Mouse (Mus musculus) cerebellum, postnatal 36 days (tissue): ENCODE data around the gene Gapt.
"Not testable (repeated sequence)": the region's sequence is repeated elsewhere in the genome, so short reads cannot be mapped to it uniquely, and the experiment has no call there.

Source experiments
- DNase-seq, 2 experiments: peaks; one replicate each; pipeline ENCODE4 v3.0.0; 2021 to 2022; ENCODE audit warnings: mixed read lengths in 2 of 2

Gapt gene

DNA sequence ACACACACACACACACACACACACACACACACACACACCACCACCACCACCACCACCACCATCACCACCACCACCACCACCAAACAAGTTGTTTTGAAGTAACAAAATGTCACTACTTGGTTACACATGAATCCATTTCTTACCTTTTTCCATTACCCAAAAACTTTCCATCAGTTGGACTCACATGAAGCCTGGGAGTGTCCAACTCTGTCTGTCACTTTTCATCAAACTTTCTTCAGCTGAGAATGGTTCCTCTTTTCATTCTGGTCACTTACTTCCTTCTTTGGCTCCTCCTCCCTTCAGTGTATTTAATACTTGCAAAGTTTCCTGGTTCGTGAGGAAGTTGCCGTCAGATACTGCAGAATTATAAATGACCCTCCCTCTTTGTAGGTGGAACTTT, at the start of gene Gapt:
Gene Gapt (minus strand): TSS at position 259 of the 400 bp plus-strand sequence.
- DNase-seq, result no peak

DNA sequence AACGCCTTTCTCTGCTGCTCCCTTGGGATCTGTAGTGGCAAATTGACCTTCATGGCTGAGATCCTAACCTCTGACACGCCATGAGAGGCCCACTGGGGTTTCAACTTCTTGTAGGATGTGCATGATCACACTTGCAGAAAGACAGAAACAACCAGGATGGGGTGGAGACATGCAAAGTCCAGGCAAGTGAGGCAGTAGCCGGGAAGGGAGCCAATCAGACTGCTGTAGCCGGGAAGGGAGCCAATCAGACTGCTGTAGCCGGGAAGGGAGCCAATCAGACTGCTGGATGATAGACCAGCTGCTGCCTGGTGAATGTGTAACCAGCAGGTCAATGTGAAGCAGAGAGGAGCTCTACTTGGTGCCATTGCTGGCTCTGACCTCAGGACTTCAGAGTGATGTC, 49.2 kb upstream of the Gapt start:
- DNase-seq, result no peak

DNA sequence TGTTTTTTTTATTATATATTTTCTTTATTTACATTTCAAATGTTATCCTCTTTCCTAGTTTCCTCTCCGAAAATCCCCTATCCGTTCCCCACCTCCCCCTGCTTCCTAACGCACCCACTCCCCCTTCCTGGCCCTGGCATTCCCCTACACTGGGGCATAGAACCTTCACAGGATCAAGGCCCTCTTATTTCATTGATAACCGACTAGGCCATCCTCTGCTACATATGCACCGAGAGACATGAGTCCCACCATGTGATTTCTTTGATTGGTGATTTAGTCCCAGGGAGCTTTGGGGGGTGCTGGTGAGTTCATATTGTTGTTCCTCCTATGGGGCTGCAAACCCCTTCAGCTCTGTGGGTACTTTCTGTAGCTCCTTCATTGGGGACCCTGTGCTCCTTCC, 47.7 kb upstream of the Gapt start:
- not testable (repeated sequence) for DNase-seq

DNA sequence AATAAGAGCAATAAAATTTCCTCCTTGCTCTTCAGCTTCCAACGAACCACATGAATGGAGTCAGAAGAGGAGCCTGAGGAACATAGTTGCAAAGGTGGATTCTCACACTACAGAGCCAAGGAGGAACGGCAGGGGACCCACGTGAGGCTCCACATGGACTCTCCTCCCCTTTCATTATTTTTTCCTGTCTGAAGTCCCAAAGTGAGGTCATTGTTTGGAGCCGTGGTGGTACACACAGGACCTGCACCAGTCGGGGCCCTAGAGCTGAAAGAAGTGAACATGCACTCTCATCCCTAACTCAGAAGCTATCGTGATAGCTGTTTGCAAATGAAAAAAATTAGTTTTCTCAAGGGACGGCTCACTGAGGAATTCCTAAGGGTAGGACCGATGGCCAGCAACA, 47.1 kb upstream of the Gapt start:
- no peak for DNase-seq

DNA sequence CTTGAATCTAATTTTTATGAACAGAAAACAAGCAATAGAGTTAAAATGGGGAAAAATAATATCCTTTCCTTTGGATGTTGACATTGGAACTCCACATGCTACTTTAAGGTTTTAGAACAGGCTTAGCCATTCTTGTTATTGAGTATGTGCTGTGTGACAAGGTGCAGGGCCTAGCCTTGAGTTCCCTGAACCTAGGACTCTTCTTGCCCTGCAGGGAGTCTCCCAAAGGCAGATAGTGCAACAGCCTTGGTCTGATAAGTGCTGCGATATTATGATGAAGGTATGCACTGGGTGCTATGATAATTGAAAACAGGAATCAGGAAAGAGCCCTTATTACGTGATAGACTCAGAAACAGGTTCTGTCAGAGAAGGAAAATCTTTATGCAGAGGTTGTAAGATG, 44.9 kb upstream of the Gapt start:
- DNase-seq, result no peak

DNA sequence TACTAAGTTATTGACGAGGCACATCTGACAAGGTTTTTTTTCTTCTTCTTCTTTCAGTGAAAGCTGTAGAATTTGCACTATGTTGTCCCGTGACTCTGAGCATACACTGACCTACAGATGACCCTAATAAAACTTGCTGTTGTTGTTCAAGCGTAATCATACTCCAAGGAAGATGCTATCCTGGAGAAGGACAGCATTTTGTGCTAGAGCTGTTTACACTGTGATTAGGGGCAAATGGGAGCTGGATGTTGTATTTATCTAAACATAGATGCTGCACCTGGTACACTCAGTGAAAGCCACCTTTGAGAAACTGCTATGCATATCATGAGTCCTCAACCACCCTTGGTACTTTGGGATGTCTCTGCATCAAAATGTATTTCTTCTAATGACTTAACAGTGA, 44.4 kb upstream of the Gapt start:
- DNase-seq, result no peak

DNA sequence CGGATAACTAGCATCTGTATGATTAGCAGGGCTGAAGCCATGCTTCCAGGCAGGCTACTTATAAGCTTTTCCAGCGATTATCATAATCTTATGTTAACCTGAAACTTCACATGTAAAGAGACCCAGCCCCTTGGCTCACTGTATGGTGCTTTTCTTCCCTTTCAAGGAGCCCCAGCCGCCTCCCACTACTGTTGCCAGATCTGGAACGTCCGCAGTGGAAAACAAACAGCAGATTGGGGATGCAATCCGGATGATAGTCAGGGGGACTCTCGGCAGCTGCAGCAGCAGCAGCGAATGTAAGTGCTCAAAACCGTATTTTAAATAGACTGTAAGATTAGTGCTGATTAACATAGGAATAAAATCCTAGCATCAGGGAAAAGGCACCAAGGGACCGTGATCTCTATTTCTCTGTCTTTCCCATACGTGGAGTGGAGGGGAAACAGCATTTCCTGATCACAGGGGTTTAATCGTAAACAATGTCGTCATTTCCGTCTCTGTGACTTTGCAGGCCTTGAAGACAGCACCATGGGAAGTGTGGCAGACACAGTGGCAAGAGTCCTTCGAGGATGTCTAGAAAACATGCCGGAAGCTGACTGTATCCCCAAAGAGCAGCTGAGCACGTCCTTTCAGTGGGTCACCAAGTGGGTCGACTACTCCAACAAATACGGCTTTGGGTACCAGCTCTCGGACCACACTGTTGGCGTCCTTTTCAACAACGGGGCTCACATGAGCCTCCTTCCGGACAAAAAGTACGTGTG, 41.7 kb upstream of the Gapt start:
- DNase-seq, result no peak

DNA sequence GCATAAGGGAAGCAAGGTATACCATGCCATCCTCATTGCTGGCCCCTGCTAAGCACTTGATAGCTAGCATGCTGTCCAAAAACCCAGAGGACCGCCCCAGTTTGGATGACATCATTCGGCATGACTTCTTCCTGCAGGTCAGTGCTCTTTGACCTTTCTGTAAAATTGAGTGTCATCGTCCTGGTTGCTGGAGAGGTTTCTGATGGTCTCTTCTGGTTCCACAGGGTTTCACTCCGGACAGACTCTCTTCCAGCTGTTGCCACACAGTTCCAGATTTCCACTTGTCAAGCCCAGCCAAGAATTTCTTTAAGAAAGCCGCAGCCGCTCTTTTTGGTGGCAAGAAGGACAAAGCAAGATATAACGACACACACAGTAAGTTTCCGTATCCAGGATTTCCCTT, 40.8 kb upstream of the Gapt start:
- no peak for DNase-seq

DNA sequence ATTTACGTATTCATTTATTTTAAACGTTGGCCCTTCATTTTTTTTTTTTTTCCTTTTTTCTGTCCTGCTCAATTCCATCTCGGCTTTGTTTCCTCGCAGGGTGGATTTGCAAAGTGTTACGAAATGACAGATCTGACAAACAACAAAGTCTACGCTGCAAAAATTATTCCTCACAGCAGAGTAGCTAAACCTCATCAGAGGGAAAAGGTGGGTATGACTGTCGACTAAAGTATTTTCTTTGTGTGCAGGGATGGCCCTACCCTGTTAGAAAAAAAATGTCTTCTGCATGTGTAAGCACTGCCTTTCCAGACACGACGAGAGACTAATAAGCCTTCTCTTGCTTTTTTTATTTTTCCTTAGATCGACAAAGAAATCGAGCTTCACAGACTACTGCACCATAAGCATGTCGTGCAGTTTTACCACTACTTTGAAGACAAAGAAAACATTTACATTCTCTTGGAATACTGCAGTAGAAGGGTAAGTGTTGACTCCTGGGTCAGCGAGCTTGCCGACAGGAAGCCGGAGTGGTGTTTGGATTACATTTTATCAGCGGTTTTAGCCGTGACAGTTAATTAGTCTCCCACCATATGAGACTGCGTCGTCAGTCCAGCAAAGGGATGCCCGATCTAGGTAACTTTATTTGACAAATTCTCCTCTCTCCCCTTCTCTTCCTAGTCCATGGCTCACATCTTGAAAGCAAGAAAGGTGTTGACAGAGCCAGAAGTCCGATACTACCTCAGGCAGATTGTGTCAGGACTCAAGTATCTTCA, 39.1 kb upstream of the Gapt start:
- no peak for DNase-seq

DNA sequence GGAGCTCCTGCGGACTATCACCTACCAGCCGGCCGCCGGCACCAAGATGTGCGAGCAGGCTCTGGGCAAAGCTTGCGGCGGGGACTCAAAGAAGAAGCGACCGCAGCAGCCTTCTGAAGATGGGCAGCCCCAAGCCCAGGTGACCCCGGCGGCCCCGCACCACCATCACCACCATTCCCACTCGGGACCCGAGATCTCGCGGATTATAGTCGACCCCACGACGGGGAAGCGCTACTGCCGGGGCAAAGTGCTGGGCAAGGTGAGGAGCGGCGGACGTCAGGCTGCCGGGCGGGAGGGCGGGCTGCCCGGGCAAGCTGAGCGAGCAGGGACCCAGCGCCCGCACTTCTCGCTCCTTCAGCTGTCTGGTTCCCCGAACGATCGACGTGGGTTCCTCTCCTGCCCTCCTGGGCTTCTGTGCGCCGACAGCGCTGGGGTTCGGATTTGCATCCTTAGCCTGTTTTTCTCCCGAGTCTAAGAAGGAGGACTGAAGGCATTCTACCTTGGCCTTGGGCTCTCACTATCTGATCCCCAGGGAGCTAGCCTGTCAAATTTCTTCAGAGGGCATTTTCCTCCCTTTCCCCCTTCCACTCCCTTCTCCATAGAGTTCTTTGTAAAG, 38.3 kb upstream of the Gapt start:
- no peak for DNase-seq

DNA sequence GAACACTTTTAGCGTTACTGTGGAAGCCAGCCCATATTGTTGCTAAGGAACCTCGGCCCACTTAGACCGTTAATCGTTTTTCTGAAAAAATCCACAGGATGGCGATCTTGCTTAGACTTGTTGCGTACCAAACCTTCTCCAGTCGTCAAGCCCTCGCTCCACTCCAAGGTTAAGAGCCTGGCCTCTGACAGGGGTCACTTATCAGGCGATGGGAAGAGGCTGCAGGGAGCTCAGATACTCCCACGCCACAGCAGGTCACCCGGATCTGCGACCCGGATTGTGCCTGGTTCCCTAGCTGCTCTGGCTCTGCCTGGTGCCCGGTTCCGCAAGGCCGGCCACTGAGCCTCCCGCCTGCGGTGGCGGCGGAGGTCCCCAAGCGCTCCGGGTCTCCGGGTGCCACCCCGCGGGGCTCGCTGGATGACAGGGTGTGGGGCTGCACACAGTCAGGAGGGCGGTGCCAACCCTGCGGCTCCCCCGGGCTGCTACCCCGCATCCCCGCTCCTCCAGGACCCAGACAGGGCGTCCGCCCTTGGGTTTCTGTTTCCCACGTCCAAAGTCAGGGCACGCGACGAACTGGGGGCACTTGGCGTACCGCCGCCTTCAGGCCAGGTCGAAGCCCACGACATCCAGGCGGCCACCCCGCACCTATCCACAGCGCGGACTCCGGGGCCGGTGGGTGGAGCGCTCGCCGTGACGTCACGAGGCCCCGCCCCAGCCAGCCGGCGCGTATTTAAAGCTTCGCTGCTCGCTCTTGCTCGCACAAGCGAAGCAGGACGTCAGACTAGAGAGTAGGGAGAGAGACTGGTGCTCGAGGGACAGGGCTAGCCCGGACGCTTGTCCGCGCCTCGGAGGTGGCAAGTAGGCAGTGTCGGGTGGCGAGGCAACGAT, 37.5 kb upstream of the Gapt start, which contains the start of gene Plk2:
Gene Plk2 (plus strand): TSS at position 756 of the 888 bp plus-strand sequence.
- peak; percentile 91 to 94 for DNase-seq

DNA sequence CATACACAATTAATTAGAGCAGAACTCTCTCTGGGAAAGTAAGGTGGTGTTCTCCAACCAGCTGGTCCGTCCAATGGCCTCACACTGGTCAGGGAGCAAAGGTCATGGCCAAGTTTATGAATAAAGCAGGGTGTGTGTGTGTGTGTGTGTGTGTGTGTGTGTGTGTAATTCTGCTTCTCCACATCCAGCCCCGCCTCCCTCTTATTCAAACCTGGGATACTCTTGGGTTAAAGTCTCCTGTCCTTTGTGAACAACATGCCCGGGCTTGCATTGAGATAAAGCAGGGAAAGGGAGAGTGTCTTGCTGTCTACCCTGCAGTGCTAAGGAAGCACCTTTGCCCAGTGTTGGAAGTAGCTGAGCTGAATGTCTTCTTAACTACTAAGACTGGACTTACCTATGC, 35.6 kb upstream of the Gapt start:
- no peak for DNase-seq

DNA sequence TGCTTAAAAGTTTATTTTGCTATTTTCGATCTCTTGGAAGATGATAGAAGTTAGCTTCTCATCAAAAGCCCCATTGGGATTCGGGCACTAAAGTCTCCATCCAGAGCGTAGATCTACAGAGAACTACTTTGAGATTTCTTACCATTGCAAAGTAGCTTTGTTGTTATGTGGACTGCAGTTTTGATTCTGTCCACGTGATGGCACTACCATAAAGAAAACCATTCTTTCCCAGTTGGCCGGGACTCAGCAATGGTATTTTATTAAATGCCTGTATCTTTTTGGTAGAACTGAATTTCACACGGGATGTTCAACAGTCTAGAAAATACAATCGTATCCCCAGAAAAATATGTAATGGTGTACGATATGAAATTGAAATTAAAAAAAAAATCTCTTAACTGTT, 35.2 kb upstream of the Gapt start:
- DNase-seq, result peak; percentile 58 to 79

DNA sequence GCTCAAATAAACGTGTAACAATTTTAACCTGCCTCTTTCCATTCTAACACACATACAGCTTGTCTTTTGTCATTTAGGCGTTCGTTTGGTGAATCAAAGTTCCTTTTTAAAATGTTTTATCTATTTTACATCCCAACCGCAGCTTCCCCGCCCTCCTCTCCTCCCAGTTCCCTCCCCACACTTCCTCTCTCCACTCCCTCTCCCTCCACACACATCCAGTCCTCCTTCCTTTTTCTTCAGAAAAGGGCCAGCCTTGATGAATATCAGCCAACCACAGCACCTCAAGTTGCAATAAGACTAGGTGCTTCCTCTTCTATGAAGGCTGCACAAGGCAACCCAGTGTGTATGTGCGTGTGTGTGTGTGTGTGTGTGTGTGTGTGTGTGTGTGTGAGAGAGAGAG, 27.5 kb upstream of the Gapt start:
- no peak for DNase-seq

DNA sequence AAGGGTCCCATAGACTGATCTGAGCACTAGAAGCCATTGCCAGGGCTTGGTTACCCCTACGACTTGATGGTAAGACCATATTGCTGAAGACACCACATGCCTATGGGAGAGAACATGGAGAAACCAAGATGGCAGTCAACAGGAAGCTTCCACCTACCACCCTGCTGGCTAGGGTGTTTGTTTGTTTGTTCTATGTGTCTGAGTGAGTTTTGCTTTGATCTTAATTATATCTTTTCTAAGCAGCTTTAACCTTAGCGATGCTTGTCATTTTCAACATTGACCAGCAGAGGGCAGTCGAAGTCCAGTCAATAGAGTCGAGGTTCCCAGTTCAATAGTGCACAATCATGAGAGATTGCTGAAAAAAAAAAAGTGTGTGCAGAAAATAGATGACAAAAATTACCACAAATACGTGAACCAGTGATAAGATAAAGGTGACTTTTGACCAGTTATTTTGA, 25.5 kb upstream of the Gapt start:
- DNase-seq, result peak; percentile 32 to 44

DNA sequence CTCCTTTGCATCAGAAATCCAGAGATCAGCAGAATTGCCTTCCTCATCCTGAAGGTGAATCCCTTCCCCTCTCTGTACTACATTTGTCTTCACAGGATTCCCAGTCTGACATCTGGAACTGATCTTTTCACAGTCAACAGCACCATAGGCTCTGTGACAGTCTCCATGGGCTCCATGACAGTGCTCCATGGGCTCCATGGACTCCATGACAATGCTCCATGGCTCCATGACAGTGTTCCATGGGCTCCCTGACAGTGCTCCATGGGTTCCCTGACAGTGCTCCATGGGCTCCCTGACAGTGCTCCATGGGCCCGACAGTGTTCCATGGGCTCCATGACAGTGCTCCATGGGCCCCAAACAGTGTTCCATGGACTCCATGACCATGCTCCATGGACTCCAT, 12.7 kb upstream of the Gapt start:
- DNase-seq, result no peak

DNA sequence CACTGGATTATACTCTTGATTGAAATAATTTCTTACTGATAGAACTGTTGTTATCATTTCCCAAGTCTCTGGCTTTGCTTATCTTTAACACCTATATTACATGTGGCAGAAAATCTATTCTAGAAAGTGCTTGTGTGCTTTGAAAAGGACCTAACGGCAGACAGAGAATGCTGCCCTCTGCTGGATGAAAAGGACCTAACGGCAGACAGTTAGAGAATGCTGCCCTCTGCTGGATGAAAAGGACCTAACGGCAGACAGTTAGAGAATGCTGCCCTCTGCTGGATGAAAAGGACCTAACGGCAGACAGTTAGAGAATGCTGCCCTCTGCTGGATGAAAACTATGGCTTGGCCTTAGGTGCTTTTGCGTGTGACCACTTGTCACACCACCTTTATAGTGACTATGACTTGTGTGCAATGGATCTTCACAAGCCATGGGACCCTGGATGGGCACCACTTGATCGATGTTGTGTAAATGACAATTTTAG, 11.6 kb upstream of the Gapt start:
- DNase-seq, result peak; percentile 60 to 84

DNA sequence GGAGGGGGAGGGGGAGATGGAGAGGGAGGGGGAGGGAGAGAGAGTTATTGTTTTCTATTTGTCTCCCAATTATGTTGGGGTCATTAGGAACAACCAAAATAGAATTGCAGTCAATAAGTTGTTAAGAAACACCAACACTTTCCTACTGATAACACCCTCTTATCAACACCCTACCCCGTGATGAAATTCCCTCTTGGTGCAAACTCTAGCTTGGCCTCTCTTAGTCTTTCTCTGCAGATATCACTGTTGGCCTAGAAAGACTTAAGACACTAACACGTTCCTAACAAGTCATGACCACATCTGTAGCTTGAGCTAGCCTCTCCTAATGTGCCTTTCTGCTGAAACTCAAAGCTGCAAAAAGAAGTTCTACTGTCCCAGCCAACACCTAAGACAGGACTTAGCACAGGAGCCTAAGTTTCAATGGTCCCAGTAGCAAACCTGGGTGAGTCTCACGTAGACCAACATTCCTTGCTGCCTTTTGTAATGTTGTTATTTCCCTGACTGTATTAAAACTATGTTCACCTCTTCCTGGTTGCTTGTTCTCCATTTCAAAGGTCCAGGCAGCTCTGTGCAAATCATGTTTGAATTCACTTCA, 11.1 kb upstream of the Gapt start:
- DNase-seq, result no peak

DNA sequence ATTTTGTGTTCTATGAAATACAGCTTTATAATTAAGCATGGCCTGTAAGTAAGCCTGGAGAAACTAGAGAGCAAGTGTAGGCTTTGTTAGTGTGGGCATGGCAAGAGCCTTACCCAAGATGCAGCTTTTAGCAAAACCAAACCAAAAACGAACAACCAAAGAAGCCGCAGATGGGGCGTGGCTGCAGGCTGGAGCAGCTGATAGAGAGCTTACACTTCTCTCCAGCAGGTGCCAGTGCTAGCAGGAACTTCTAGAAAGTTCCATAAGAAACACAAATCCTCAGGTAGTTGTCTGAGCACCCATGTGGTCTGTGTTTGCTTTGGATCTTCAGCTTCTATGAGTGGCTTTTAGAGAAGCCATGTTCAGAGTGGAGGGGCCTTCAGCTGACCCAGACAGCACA, 9.5 kb upstream of the Gapt start:
- DNase-seq, result no peak

DNA sequence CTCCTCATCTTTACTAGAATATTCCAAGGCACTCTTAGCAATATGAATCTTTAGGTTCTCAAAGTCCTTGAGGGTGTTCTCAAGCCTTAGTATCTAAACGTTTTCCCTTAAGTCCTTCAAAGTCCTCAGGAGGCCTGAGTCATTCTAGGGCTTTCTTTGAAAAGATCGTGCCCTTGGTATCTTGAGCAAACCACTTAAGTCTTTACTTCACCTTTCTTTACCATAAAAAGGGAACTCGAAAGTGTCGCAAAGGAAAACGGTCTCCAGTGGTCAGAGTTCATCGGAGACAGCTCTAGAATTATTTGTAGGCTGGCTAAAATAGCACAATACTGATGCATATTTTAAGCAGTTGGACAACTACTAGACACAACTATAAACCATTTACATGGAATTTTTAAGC, 6.7 kb upstream of the Gapt start:
- DNase-seq, result no peak

DNA sequence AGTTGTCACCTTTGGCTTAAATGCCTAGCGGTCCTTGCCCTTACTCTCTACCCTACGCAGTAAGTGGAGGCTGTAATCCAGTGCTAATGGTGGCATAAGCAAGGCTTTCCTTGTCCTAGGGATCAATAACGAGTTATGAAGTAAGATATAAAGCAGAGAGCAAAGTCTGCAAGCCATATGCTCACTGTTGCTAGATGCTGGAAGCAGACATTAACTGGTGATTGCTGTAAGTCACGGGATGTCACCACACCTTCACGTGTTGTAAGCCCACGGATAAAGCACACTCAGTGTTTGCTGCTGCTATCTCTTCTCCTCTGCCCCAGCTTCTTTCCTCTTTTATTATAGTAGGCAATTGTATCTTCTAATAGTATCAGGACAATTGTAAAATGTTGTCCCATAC, 5.9 kb downstream of the Gapt start:
- no peak for DNase-seq

DNA sequence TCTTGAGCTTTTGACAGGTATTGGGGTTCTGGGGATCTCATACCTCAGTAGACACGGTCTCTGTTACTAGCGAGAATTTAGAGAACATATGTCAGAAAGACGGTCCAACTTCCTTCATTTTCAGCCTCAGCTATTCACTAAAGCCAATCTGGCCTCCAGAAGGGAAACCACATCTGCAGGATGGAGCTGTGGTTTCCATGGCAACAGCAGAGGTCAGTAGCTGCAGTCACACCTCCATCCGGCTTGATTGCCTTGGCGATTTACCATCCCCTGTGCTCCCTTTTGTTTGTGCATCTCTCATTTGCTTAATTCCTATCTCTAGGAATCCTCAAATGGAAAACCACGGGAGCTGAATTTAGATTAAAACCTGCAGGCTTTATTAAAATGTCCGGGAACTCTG, 10.3 kb downstream of the Gapt start:
- no peak for DNase-seq
